Mouse (Mus musculus): ENCODE data around the gene Galm. TPM values are rescaled to one million over a fixed set of nuclear protein-coding genes. Genes with fewer than 3 reads are reported as not detected.
"Not testable (repeated sequence)": the region's sequence is repeated elsewhere in the genome, so short reads cannot be mapped to it uniquely, and the experiment has no call there.

Gene Galm
- polyA plus RNA-seq, 1 experiment from 2014 or later: 2.8 TPM

DNA sequence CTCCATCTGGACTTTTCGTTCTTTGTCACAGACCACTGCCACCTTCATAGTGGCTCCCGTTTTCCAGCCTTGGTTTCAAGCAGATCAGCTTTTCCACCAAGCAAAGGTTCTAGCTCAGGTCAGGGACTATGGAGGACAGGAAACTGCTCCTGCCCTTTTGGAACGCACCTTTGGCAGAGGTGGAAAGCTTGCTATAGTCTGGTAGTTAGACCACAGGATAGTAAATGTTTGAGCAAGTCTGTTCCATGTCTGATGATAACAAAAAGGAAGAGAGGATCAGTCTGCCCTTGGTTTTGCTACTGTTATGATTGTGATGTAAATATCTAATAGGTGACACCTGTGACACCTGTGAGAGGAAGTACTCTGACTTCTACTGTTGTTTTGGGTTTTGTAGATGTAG is 48.7 kb downstream of the Galm start:
- Histone ChIP-seq H3K36me3 (ENCODE audit: control insufficient read depth, insufficient read depth, low read length) (no peaks in the 10 kb centered on the region), H3K9ac (ENCODE audit: low read depth, low read length) (no peak overlapping the region), H3K27ac (ENCODE audit: low read depth, low read length) (no peak overlapping the region), H3K4me1 (ENCODE audit: control insufficient read depth, insufficient read depth, low read depth, low read length) (no peaks in the 10 kb centered on the region), H3K27me3 (replicated peaks; ENCODE audit: control insufficient read depth, insufficient read depth, low read length) (no peaks in the 10 kb centered on the region), H3K4me2 (ENCODE audit: low read length) (no peak overlapping the region), H3K4me3 (ENCODE audit: low read length) (no peak overlapping the region), H3K9me3 (ENCODE audit: control insufficient read depth, low read length) (no peaks in the 10 kb centered on the region)
- no peak for ATAC-seq
- 92% methylated on average over 3 of the region's 3 CpGs for WGBS

DNA sequence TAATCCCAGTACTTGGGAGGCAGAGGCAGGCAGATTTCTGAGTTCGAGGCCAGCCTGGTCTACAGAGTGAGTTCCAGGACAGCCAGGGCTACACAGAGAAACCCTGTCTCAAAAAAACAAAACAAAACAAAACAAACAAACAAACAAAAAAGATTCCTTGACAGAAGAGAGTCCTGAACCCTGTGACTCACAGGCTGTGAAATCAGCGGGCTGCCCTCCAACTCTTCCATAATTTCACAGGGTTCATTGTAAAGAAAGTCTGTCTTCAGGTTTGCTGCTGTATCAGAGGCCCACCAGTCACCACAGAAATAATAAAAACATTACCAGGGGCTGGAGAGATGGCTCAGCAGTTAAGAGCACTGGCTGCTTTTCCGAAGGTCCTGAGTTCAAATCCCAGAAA is 51.6 kb downstream of the Galm start:
- 98% methylated on average over 3 of the region's 3 CpGs for WGBS
- not testable (repeated sequence) for H3K36me3 ChIP-seq (ENCODE audit: control insufficient read depth, insufficient read depth, low read length); H3K4me1 ChIP-seq (ENCODE audit: control insufficient read depth, insufficient read depth, low read depth, low read length); H3K4me2 ChIP-seq (ENCODE audit: low read length); H3K4me3 ChIP-seq (ENCODE audit: low read length); ATAC-seq; H3K27ac ChIP-seq (ENCODE audit: low read depth, low read length); H3K9ac ChIP-seq (ENCODE audit: low read depth, low read length); H3K9me3 ChIP-seq (ENCODE audit: control insufficient read depth, low read length); H3K27me3 ChIP-seq (replicated peaks; ENCODE audit: control insufficient read depth, insufficient read depth, low read length)

DNA sequence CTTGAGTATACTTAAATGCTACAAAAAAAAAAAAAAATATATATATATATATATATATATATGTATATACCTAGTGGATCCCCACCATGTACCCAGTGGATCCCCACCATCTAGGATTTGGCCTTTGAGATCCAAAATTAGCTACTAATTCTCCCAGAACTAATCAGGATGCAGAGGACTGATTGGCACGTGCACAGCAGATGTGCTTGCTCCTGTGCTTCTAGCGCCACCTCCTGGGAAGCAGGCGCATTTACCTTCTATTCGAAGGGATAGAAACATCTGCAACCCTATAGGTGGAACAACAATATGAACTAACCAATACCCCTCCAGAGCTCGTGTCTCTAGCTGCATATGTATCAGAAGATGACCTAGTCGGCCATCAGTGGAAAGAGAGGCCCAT is 52.7 kb downstream of the Galm start:
- Histone ChIP-seq H3K27me3 (replicated peaks; ENCODE audit: control insufficient read depth, insufficient read depth, low read length) (no peaks in the 10 kb centered on the region), H3K27ac (ENCODE audit: low read depth, low read length) (no peak overlapping the region), H3K4me3 (ENCODE audit: low read length) (no peak overlapping the region), H3K4me2 (ENCODE audit: low read length) (no peak overlapping the region), H3K4me1 (ENCODE audit: control insufficient read depth, insufficient read depth, low read depth, low read length) (no peaks in the 10 kb centered on the region), H3K9ac (ENCODE audit: low read depth, low read length) (no peak overlapping the region), H3K9me3 (ENCODE audit: control insufficient read depth, low read length) (no peaks in the 10 kb centered on the region), H3K36me3 (ENCODE audit: control insufficient read depth, insufficient read depth, low read length) (no peaks in the 10 kb centered on the region)
- ATAC-seq: peak; percentile 90
- under 1% methylated on average over 6 of the region's 6 CpGs for WGBS

DNA sequence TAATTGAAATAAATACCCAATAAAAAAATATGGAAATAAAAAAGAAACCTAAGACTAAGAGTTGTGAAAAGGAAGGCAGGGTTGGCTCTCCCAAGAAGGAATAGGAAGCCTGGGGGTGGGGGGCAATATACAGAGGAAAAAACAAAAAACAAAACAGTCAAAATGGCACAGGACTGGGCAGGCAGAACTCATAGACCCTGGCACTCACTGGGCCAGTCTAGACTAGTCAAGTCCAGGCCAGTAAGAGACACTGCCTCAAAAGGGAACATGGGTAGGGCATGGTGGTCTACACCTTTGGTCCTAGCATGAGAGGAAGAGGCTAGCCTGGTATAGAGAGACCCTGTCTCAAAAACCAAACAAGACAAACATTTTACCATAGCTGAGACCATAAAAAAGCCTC is 53.2 kb downstream of the Galm start:
- Histone ChIP-seq H3K27me3 (replicated peaks; ENCODE audit: control insufficient read depth, insufficient read depth, low read length) (no peaks in the 10 kb centered on the region), H3K9ac (ENCODE audit: low read depth, low read length) (no peak overlapping the region), H3K4me3 (ENCODE audit: low read length) (no peak overlapping the region), H3K4me2 (ENCODE audit: low read length) (no peak overlapping the region), H3K27ac (ENCODE audit: low read depth, low read length) (no peak overlapping the region), H3K4me1 (ENCODE audit: control insufficient read depth, insufficient read depth, low read depth, low read length) (no peaks in the 10 kb centered on the region), H3K36me3 (ENCODE audit: control insufficient read depth, insufficient read depth, low read length) (no peaks in the 10 kb centered on the region), H3K9me3 (ENCODE audit: control insufficient read depth, low read length) (no peaks in the 10 kb centered on the region)
- no peak for ATAC-seq

DNA sequence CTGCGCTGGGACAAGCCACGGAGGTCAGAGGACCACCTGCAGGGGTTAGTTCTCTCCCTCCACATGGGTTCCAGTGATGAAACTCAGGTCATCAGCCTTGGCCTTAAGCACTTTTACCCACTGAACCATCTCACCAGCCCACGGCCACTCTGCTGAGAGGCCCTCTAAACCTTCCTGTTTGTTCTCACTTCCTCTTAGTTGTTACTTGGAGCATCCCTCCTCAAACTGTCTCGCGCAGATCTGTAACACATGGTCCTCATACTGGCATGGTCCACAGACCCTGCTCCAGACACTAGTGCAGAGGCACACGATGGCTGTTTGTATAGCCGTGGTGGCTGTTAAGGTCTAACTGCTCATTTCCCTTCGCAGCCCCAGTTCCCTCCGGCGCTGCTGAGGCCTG is 56.3 kb downstream of the Galm start:
- WGBS: 81% methylated on average over 10 of the region's 10 CpGs
- Histone ChIP-seq H3K9me3 (ENCODE audit: control insufficient read depth, low read length) (no peaks in the 10 kb centered on the region), H3K9ac (ENCODE audit: low read depth, low read length) (no peak overlapping the region), H3K4me3 (ENCODE audit: low read length) (no peak overlapping the region), H3K27ac (ENCODE audit: low read depth, low read length) (no peak overlapping the region), H3K4me2 (ENCODE audit: low read length) (no peak overlapping the region), H3K4me1 (ENCODE audit: control insufficient read depth, insufficient read depth, low read depth, low read length) (no peaks in the 10 kb centered on the region), H3K36me3 (ENCODE audit: control insufficient read depth, insufficient read depth, low read length) (no peaks in the 10 kb centered on the region), H3K27me3 (replicated peaks; ENCODE audit: control insufficient read depth, insufficient read depth, low read length) (no peaks in the 10 kb centered on the region)
- no peak for ATAC-seq

DNA sequence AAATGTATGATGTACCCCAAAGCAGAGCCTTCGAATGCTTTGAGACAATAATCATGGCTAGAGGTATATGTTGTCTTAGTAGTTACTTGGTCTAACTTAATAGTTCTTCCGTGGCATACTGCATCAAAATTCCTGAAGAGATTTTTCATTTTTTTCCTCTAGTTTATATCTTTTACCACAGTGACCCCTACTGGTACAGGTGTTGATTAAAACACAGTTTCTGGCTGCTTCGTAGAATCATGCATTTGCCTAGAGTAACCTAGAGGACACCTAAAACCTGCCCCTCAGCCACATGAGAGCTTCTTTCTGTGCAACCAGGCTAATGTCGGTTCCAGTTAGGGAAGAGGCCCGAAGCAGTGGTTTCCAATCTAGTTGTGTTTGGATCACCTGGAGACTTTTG is 65.8 kb downstream of the Galm start:
- H3K9me3 ChIP-seq (ENCODE audit: control insufficient read depth, low read length): no peaks in the 10 kb centered on the region
- H3K4me3 ChIP-seq (ENCODE audit: low read length): no peak overlapping the region
- ATAC-seq: no peak
- 65% methylated on average over 5 of the region's 5 CpGs for WGBS
- H3K4me1 ChIP-seq (ENCODE audit: control insufficient read depth, insufficient read depth, low read depth, low read length): no peaks in the 10 kb centered on the region
- no peaks in the 10 kb centered on the region for H3K27me3 ChIP-seq (replicated peaks; ENCODE audit: control insufficient read depth, insufficient read depth, low read length)
- no peak overlapping the region for H3K9ac ChIP-seq (ENCODE audit: low read depth, low read length)
- peaks cover 16% of the 10 kb centered on the region for H3K36me3 ChIP-seq (ENCODE audit: control insufficient read depth, insufficient read depth, low read length)
- H3K4me2 ChIP-seq (ENCODE audit: low read length): no peak overlapping the region
- H3K27ac ChIP-seq (ENCODE audit: low read depth, low read length): no peak overlapping the region

DNA sequence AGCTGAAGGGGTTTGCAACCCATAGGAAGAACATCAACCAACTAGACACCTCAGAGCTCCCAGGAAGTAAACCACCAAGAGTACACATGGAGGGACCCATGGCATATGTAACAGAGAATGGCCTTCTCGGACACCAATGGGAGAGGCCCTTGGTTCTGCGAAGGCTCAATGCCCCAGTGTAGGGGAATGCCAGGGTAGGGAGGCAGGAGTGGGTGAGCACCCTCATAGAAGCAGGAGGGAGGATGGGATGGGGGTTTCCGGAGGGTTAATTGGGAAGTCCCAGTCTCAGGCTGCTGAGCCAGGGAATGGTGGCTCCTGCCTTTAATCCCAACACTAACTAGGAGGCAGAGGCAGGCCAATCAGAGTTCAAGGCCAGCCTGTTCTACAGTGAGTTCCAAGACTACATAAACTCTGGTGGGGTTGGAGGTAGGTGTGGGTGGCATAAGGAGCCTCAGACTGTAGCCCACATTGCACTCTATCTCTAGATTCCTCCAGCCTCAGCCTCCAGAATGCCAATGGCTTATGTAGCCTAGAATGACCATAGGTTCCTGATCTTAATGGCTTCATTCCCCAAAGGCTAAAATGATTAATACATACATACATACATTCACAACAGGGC is 72.0 kb downstream of the Galm start:
- Histone ChIP-seq H3K4me2 (ENCODE audit: low read length) (no peak overlapping the region), H3K9me3 (ENCODE audit: control insufficient read depth, low read length) (no peaks in the 10 kb centered on the region), H3K27me3 (replicated peaks; ENCODE audit: control insufficient read depth, insufficient read depth, low read length) (no peaks in the 10 kb centered on the region), H3K36me3 (ENCODE audit: control insufficient read depth, insufficient read depth, low read length) (peaks cover 30% of the 10 kb centered on the region), H3K4me3 (ENCODE audit: low read length) (no peak overlapping the region), H3K27ac (ENCODE audit: low read depth, low read length) (no peak overlapping the region), H3K9ac (ENCODE audit: low read depth, low read length) (no peak overlapping the region), H3K4me1 (ENCODE audit: control insufficient read depth, insufficient read depth, low read depth, low read length) (no peaks in the 10 kb centered on the region)
- 98% methylated on average over 3 of the region's 3 CpGs for WGBS
- peak; percentile 44; the same call in 1 of the 2 replicates for ATAC-seq

DNA sequence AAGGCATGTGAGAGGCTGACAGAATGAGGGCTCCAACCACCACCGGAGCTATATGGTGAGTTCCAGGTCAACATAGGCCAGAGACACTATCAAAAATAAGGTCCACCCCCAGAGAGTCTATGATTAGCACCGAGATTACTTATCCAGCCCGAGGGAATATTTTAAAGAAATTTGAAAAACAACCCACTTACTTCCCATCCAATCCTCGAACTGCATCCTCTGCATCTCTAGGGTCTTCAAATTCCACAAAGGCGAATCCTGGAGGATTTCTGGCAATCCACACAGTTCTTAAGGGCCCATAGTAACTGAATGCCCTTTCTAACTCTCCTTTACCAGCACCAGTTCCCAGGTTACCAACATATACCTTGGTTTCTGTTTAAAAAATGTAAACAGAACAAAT is 78.4 kb downstream of the Galm start:
- Histone ChIP-seq H3K9ac (ENCODE audit: low read depth, low read length) (peak overlapping the region; percentile 98), H3K4me3 (ENCODE audit: low read length) (peak overlapping the region; percentile 77), H3K9me3 (ENCODE audit: control insufficient read depth, low read length) (no peaks in the 10 kb centered on the region), H3K4me1 (ENCODE audit: control insufficient read depth, insufficient read depth, low read depth, low read length) (peaks cover 10% of the 10 kb centered on the region), H3K27me3 (replicated peaks; ENCODE audit: control insufficient read depth, insufficient read depth, low read length) (no peaks in the 10 kb centered on the region), H3K4me2 (ENCODE audit: low read length) (peak overlapping the region; percentile 84), H3K27ac (ENCODE audit: low read depth, low read length) (peak overlapping the region; percentile 100; the same call in 1 of the 2 replicates), H3K36me3 (ENCODE audit: control insufficient read depth, insufficient read depth, low read length) (peaks cover 11% of the 10 kb centered on the region)
- no peak for ATAC-seq
- 23% methylated on average over 5 of the region's 5 CpGs for WGBS

DNA sequence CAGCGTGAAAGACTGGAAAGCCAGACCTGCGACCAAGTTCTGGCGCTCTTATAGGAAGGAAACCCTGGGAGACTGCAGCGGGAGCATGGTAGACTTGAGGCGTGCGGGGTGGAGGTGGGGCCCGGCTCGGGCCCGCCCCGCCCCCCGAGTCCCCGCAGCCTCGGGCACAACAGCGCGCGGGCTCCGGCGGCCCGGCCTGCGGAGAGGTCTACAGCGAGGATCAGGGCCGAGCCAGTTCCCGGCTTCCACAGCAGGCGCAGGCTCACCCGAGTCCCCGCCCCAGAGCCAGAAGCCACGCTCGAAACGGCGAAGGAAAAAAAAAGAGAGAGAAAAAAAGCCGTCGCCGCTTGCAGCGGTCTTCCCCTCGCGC is 79.0 kb downstream of the Galm start:
- H3K27me3 ChIP-seq (replicated peaks; ENCODE audit: control insufficient read depth, insufficient read depth, low read length): no peaks in the 10 kb centered on the region
- H3K27ac ChIP-seq (ENCODE audit: low read depth, low read length): peak overlapping the region; percentile 100
- H3K9ac ChIP-seq (ENCODE audit: low read depth, low read length): peak overlapping the region; percentile 98
- peak overlapping the region; percentile 77 for H3K4me3 ChIP-seq (ENCODE audit: low read length)
- no peaks in the 10 kb centered on the region for H3K9me3 ChIP-seq (ENCODE audit: control insufficient read depth, low read length)
- peak; percentile 60 for ATAC-seq
- peak overlapping the region; percentile 84 for H3K4me2 ChIP-seq (ENCODE audit: low read length)
- WGBS: 0% methylated on average over 36 of the region's 36 CpGs
- peaks cover 10% of the 10 kb centered on the region for H3K4me1 ChIP-seq (ENCODE audit: control insufficient read depth, insufficient read depth, low read depth, low read length)
- peaks cover 11% of the 10 kb centered on the region for H3K36me3 ChIP-seq (ENCODE audit: control insufficient read depth, insufficient read depth, low read length)

Data from hindbrain, embryonic 16.5 days (tissue).